Mouse (Mus musculus) kidney, adult 2 months (tissue): ENCODE measurements around the gene Krt72.

Experiments
- CTCF ChIP-seq: fragments of 200-500 bp; conservative IDR thresholded peaks from 2 replicates; pipeline ENCODE4 v1.5.1; 2011; ENCODE audit warnings: low read depth, mild to moderate bottlenecking, control low read depth, low read length, moderate library complexity, mixed read lengths; ENCODE audit not compliant: insufficient read depth, insufficient read length
- POLR2A ChIP-seq: fragments of 200-500 bp; IDR thresholded peaks from one replicate; pipeline ENCODE4 v1.6.1; 2011; ENCODE audit warnings: low read depth, low read length, control low read depth

DNA sequence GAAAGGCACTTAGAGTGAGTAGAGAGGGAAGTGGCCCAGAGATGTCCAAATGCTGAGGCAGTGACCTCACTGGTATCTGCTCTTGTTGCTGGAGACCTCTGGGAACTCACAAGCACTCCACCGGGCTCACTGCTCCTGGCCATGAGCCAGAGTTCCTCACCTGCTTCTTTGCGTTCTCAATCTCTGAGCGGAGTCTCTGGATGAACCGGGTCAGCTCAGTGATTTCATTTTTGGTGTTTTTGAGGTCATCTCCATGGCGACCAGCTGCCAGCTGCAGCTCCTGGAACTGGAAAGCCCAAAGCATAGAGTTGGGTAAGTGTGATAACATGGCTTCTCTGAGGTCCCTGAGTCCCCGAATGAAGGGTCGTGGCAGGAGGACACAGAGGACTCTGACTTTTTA is 48.5 kb downstream of the Krt72 start:
- TF ChIP-seq CTCF, result no peak
- TF ChIP-seq POLR2A, result no peak
